Mouse (Mus musculus) lung, postnatal 10 days (tissue): ENCODE data around the gene Mtor.
A peak's percentile ranks its signal among the peaks of the same experiment; 100 is the strongest.

Source experiments
- DNase-seq: peaks from one replicate; pipeline ENCODE4 v3.0.0; 2021

The Mtor gene

GRCm38 (mm10) chr4:148602357-148603120 lies 154.1 kb downstream of the Mtor start, which contains the start of gene Masp2:
TSS of gene Masp2 (plus strand) at chr4:148602554.
- no peak for DNase-seq

- no peak for DNase-seq
These were observed 155.1 kb downstream of the Mtor start for GRCm38 (mm10) chr4:148603376-148604139.

GRCm38 (mm10) chr4:148604141-148604540 lies 155.7 kb downstream of the Mtor start:
- no peak for DNase-seq

GRCm38 (mm10) chr4:148604541-148605165 lies 156.2 kb downstream of the Mtor start:
- peak; percentile 81 for DNase-seq
